Mouse (Mus musculus) intestine, embryonic 16.5 days (tissue): ENCODE measurements around the gene Olfr1423. TPM values are rescaled to one million over a fixed set of nuclear protein-coding genes. Genes with fewer than 3 reads are reported as not detected.

ENCODE experiments used
- ATAC-seq: fragments of 200-750 bp; cut with Nextera tagmentation; 2 replicates; pipeline ENCODE4 v1.8.0; 2017; ENCODE audit warnings: moderate TSS enrichment, moderate library complexity
- H3K27ac ChIP-seq: fragments of 300-500 bp; sonication (generic); 2 replicates; pipeline ENCODE4 v1.5.1; 2014; ENCODE audit warnings: mild to moderate bottlenecking, low read length
- H3K27me3 ChIP-seq: fragments of 300-500 bp; sonication (generic); replicated peaks from 2 replicates; pipeline ENCODE4 v1.6.1; 2014; ENCODE audit warnings: low read length, control low read depth, mixed read lengths; ENCODE audit not compliant: control insufficient read depth, insufficient read depth
- H3K36me3 ChIP-seq: fragments of 300-500 bp; sonication (generic); 2 replicates; pipeline ENCODE4 v1.6.1; 2014; ENCODE audit warnings: low read length, control low read depth; ENCODE audit not compliant: control insufficient read depth, insufficient read depth
- H3K4me1 ChIP-seq: fragments of 300-500 bp; sonication (generic); 2 replicates; pipeline ENCODE4 v1.6.1; 2014; ENCODE audit warnings: low read length, control low read depth, mixed read lengths; ENCODE audit not compliant: control insufficient read depth, insufficient read depth
- H3K4me2 ChIP-seq: fragments of 300-500 bp; sonication (generic); 2 replicates; pipeline ENCODE4 v1.6.1; 2014; ENCODE audit warnings: low read depth, low read length, control low read depth
- H3K4me3 ChIP-seq: fragments of 300-500 bp; sonication (generic); 2 replicates; pipeline ENCODE4 v1.5.1; 2014; ENCODE audit warnings: mild to moderate bottlenecking, low read length
- H3K9ac ChIP-seq: fragments of 300-500 bp; sonication (generic); 2 replicates; pipeline ENCODE4 v1.6.1; 2014; ENCODE audit warnings: low read depth, low read length
- H3K9me3 ChIP-seq: fragments of 300-500 bp; sonication (generic); 2 replicates; pipeline ENCODE4 v1.6.1; 2016; ENCODE audit warnings: low read length, control low read depth; ENCODE audit not compliant: control insufficient read depth
- WGBS: fragments of 180-500 bp; shearing (Covaris S2); extraction: QIAGEN DNeasy Blood & Tissue Kit; methylation state at CpG from one replicate; pipeline ENCODE4 v1.1.7; 2014; 5-methylcytosine and 5-hydroxymethylcytosine counted together
- polyA plus RNA-seq: library from polyadenylated mRNA; unstranded; fragments of >200 nt; fragmentation: Nextera tagmentation; extraction: Ambion mirVana; gene quantifications from 2 replicates; pipeline ENCODE4 v1.2.1, GENCODE M21; 2015

The Olfr1423 gene
- polyA plus RNA-seq, 1 experiment from 2014 or later: not detected

DNA sequence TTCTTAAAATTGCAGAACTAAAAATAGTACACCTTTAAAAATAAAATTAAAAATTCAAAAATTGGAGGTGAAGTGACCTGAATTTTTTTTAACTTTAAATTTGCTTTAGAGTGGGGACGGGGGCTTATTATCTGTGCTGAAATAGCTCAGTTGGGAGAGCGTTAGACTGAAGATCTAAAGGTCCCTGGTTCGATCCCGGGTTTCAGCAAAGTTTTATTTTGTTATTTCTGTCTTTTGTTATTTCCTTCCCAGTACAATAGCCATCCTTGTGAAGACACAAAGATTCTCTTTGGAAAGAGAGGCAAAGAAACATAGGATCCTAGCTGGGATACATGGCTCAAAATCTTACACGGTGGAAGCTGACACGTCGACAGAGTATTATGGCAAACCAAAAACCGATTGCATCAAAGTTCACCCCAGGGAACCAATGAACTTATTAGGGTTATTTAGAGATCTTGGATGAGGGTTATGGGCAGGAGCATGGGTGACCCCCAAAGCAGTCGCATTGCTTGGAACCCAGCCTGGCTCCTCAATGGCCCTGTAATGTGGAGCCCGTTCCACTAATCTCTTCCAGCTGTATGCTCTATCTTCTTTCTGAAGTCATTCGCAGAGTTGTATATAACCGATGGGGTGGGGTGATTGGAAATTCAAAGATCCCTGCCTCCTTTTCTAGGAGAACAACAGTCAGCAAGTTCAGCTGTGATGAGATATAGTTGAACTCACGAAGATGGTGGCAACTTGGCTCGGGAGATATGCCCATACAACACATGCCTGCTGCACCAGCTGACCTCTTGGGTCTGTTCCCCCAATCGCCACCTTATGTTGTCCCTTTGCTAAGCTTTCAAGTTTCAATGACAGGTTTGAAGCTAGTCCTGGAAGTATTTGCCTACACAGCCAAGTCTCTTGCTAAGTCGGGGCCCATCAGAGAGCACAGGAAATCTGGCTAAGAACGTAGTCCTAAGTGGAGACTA, 32.4 kb downstream of the Olfr1423 start:
- Histone ChIP-seq H3K4me1 (peaks cover 10% of the 10 kb centered on the region), H3K27ac (peak overlapping the region; percentile 21; the same call in 1 of the 2 replicates), H3K36me3 (no peaks in the 10 kb centered on the region), H3K4me3 (no peak overlapping the region), H3K9ac (no peak overlapping the region), H3K9me3 (no peaks in the 10 kb centered on the region), H3K4me2 (no peak overlapping the region), H3K27me3 (no peaks in the 10 kb centered on the region)
- no peak for ATAC-seq
- WGBS: 36% methylated on average over 17 of the region's 17 CpGs

GRCm38 (mm10) chr19:12007105-12007931, 33.8 kb downstream of the Olfr1423 start:
- Histone ChIP-seq H3K27me3 (no peaks in the 10 kb centered on the region), H3K9me3 (no peaks in the 10 kb centered on the region), H3K36me3 (no peaks in the 10 kb centered on the region), H3K27ac (no peak overlapping the region), H3K4me3 (peak overlapping the region; percentile 68), H3K4me1 (peaks cover 12% of the 10 kb centered on the region), H3K9ac (peak overlapping the region; percentile 75; the same call in 1 of the 2 replicates), H3K4me2 (peak overlapping the region; percentile 77)
- ATAC-seq: no peak
- 15% methylated on average over 17 of the region's 17 CpGs for WGBS

DNA sequence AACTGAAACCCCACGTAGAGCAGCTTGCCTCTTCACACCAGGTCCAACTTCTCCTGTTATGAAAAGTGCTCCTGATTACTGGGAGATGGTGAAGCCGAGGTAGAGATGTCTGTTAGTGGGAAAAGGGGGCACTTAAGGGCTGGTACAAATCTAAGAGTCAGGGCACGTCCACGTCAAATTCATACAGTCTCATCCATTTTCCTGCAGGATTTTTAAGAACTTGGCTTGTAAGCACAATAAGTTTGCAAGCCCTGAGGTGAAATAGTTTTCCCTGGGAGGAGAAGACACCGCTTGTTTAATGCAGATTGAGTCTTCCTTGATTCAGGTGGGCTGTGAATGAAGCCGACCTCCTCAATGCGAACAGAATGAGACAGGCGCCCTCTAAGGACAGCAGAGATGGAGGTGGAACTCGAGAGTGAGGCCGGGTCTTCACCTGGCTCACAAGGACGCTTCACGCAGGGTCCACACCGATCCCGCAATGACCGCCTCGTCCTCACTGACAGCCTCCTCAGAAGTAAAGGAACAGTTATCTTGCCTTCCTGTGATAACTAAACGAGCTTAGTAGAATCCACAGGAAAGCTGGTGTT, 34.7 kb downstream of the Olfr1423 start:
- Histone ChIP-seq H3K4me3 (peak overlapping the region; percentile 68), H3K4me2 (peak overlapping the region; percentile 77), H3K9ac (peak overlapping the region; percentile 75), H3K27ac (peak overlapping the region; percentile 79), H3K27me3 (no peaks in the 10 kb centered on the region), H3K9me3 (no peaks in the 10 kb centered on the region), H3K36me3 (no peaks in the 10 kb centered on the region), H3K4me1 (peaks cover 12% of the 10 kb centered on the region)
- no peak for ATAC-seq
- 3% methylated on average over 17 of the region's 17 CpGs for WGBS

DNA sequence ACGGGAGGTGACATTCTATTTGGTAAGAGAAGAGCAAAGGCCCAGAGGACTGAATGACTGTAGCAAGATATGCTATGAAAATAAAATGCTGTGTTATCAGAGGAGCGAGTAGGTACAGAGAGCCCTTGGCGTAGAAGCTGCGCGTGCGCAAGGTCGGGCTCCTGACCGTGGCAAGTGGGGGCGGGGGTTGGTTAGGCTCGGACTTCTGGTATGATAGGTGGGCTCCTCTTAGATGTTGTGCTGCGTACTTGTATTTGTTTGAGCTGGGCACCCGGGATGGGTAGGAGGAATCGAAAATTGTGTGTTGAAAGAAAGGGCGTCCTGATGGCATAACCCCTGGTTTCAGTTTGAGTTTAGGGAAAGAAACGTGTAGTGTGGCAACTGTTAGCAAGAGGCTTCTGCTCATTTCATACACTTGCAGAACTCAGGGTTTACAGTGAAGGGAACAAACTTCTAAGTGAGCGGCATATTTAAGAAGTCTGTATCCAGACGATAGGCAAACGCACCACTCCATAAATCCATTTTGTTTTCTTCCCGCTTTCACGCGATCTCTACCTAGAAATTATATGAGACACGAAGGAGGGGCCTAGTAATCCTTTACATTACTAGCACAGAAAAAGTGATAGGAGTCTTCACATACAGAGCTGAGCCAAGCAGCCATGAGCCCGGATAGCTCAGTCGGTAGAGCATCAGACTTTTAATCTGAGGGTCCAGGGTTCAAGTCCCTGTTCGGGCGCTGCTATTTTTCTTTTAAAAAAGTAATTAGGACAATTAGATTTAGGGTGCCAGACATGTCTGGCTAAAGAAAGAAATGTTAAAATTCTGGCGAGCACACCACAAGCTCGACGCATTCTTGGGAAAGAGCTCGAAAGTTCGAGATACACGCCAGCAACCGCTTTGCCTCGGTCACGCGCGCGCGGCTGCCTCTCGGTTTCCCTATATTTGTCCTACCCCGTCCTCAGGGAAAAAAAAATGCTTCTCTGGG, 35.4 kb downstream of the Olfr1423 start:
- Histone ChIP-seq H3K4me1 (peaks cover 12% of the 10 kb centered on the region), H3K27ac (peak overlapping the region; percentile 92), H3K36me3 (no peaks in the 10 kb centered on the region), H3K9ac (peak overlapping the region; percentile 75), H3K9me3 (no peaks in the 10 kb centered on the region), H3K4me2 (peak overlapping the region; percentile 77), H3K27me3 (no peaks in the 10 kb centered on the region), H3K4me3 (peak overlapping the region; percentile 68)
- ATAC-seq: peak; percentile 67
- under 1% methylated on average over 41 of the region's 41 CpGs for WGBS

DNA sequence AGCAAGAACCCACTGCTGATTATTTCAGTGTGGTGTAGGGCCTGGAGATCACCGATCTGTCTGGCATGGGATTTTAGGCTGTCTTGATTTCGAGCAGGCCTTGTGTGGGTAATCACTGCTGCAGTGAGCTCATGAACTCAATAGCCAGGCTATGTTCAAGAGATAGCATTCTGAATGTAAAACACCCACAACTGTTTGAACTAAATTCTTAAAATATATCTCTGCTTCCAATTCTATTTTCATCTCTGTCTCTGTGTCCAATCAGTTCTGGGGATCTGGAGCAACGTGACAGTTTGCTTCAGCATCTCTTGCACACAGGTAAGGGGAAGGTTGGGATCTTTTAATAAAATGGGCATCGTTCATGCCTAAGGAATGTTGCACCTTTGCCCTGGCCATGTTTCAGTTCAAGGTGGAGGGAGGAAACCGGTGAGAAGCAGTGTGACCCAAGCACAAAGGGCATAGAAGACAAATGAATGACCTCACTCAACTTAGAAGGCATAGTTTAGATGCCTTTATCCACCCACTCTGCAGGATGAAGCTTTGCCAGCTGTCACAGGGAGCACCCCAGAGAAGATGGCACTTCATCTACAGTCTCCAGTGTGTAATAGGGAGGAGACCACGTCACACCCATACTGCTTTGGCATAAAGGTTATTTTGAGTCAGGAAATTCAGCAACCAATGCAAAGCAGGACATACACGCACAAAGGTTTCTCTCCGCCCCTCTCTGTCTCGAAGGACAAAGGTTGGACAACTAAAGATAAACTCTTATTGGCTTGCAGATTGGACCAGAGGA, 36.7 kb downstream of the Olfr1423 start:
- Histone ChIP-seq H3K4me3 (peak overlapping the region; percentile 10; the same call in 1 of the 2 replicates), H3K9me3 (no peaks in the 10 kb centered on the region), H3K27me3 (no peaks in the 10 kb centered on the region), H3K36me3 (no peaks in the 10 kb centered on the region), H3K27ac (peak overlapping the region; percentile 76), H3K9ac (0 out of 2 replicates have a peak overlapping the region, but pooled peaks have one; percentile 24), H3K4me1 (peaks cover 12% of the 10 kb centered on the region), H3K4me2 (peak overlapping the region; percentile 77)
- peak; percentile 42 for ATAC-seq
- 44% methylated on average over 9 of the region's 9 CpGs for WGBS

DNA sequence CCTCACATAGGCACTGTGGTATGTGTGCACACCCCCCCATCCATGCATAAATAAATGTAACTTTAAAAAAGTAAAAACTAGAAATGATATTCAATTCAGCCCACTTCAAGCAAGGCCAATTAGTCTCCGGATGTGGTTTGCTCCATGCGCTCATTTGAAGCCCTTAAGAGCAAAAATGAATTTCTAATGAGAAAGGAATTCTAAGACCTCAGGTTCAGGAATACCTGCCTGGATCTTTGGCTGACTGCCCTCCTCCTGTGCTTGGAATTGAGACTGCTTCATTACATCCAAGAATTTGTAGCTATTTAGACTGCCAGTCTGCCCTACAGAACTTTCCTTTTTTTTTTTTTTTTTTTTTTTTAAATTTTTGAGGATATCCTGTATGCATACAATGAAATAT, 37.5 kb downstream of the Olfr1423 start:
- Histone ChIP-seq H3K9ac (no peak overlapping the region), H3K9me3 (no peaks in the 10 kb centered on the region), H3K4me1 (peaks cover 12% of the 10 kb centered on the region), H3K27me3 (no peaks in the 10 kb centered on the region), H3K36me3 (no peaks in the 10 kb centered on the region), H3K27ac (no peak overlapping the region), H3K4me2 (no peak overlapping the region), H3K4me3 (no peak overlapping the region)
- ATAC-seq: no peak
- WGBS: 97% methylated on average over 2 of the region's 2 CpGs

GRCm38 (mm10) chr19:12002791-12003190, 38.3 kb downstream of the Olfr1423 start:
- H3K27ac ChIP-seq: no peak overlapping the region
- no peak overlapping the region for H3K9ac ChIP-seq
- H3K4me3 ChIP-seq: no peak overlapping the region
- 47% methylated on average over 14 of the region's 14 CpGs for WGBS
- no peaks in the 10 kb centered on the region for H3K9me3 ChIP-seq
- H3K27me3 ChIP-seq: no peaks in the 10 kb centered on the region
- ATAC-seq: no peak
- peak overlapping the region; percentile 25 for H3K4me2 ChIP-seq
- peaks cover 12% of the 10 kb centered on the region for H3K4me1 ChIP-seq
- H3K36me3 ChIP-seq: no peaks in the 10 kb centered on the region

DNA sequence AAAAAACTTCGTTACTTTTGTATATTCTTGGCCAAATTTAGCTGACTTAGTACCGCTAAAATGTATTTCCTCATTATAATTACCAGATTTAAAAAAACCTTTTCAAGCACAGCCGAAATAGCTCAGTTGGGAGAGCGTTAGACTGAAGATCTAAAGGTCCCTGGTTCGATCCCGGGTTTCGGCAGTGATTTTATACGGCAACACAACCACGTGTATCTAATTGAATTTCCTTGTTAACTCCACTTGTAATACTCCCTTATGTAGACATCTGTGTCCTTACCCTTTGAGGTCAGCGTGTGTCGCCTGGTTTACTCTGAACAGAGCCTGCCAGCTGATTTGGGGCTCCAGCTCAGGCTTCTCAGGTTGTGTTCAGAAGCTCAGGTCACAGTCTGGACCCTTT, 39.0 kb downstream of the Olfr1423 start:
- peak; percentile 48 for ATAC-seq
- Histone ChIP-seq H3K4me1 (peaks cover 11% of the 10 kb centered on the region), H3K4me3 (no peak overlapping the region), H3K9ac (no peak overlapping the region), H3K27me3 (no peaks in the 10 kb centered on the region), H3K9me3 (no peaks in the 10 kb centered on the region), H3K27ac (no peak overlapping the region), H3K4me2 (peak overlapping the region; percentile 25; the same call in 1 of the 2 replicates), H3K36me3 (no peaks in the 10 kb centered on the region)
- WGBS: 4% methylated on average over 11 of the region's 11 CpGs
